Comparison of ENCODE assay signal across 10 mouse cellular contexts in genomic region chr12:80598756-80599155, GRCm38 (mm10). TPM values are rescaled to one million over a fixed set of nuclear protein-coding genes. Genes with fewer than 3 reads are reported as not detected.
DNase-seq lines count a peak whose midpoint lies in the region; ATAC-seq lines count a peak whose summit lies in the region.
"Had no signal": no experiment of that assay in that cellular context is flagged by ENCODE, and none has a peak within 500 bp of the region (broad histone marks: within the 10 kb centered on the region; RNA-seq: fewer than 3 reads in every experiment).

No protein-coding gene starts in this region.

- H3K36me3 ChIP-seq in heart, embryonic 12.5 days: no peaks in the 10 kb centered on the region
- H3K36me3 ChIP-seq in forebrain, embryonic 16.5 days (ENCODE audit: control insufficient read depth, insufficient read depth): no peaks in the 10 kb centered on the region
- H3K36me3 ChIP-seq in hindbrain, embryonic 12.5 days: no peaks in the 10 kb centered on the region; the same call in 1 of the 2 replicates
- no peaks in the 10 kb centered on the region for H3K36me3 ChIP-seq in lung, embryonic 15.5 days
- H3K36me3 ChIP-seq: embryonic facial prominence, embryonic 13.5 days; limb, embryonic 13.5 days had no signal

- ATAC-seq in heart, embryonic 12.5 days (ENCODE audit: insufficient number of reproducible peaks, low FRiP score): no peak
- ATAC-seq in forebrain, embryonic 16.5 days: peak; percentile 89
- ATAC-seq in hindbrain, embryonic 12.5 days (ENCODE audit: low FRiP score): no peak
- ATAC-seq in lung, embryonic 15.5 days (ENCODE audit: borderline replicate concordance, extremely low read depth, low FRiP score, low TSS enrichment): peak; percentile 36; the same call in 1 of the 2 replicates

- H3K4me3 ChIP-seq in heart, embryonic 12.5 days: no peak overlapping the region
- H3K4me3 ChIP-seq in forebrain, embryonic 16.5 days (replicated peaks; ENCODE audit: low read length): no peak overlapping the region
- H3K4me3 ChIP-seq in hindbrain, embryonic 12.5 days: no peak overlapping the region
- no peak overlapping the region for H3K4me3 ChIP-seq in lung, embryonic 15.5 days
- H3K4me3 ChIP-seq: embryonic facial prominence, embryonic 13.5 days; limb, embryonic 13.5 days had no signal

- no peak overlapping the region for H3K27ac ChIP-seq in heart, embryonic 12.5 days (ENCODE audit: poor library complexity, severe bottlenecking)
- H3K27ac ChIP-seq in forebrain, embryonic 16.5 days (ENCODE audit: low read length): peak overlapping the region; percentile 38
- H3K27ac ChIP-seq in hindbrain, embryonic 12.5 days: peak overlapping the region; percentile 57
- peak overlapping the region; percentile 39 for H3K27ac ChIP-seq in lung, embryonic 15.5 days
- H3K27ac ChIP-seq: embryonic facial prominence, embryonic 13.5 days; limb, embryonic 13.5 days had no signal

- WGBS in heart, embryonic 12.5 days: 63% methylated on average over 6 of the region's 6 CpGs
- 20% methylated on average over 6 of the region's 6 CpGs for WGBS in forebrain, embryonic 16.5 days
- 40% methylated on average over 6 of the region's 6 CpGs for WGBS in hindbrain, embryonic 12.5 days
- WGBS in lung, embryonic 15.5 days: 46% methylated on average over 6 of the region's 6 CpGs

- no peak overlapping the region for H3K4me2 ChIP-seq in heart, embryonic 12.5 days
- no peak overlapping the region for H3K4me2 ChIP-seq in forebrain, embryonic 16.5 days (ENCODE audit: low read length)
- no peak overlapping the region for H3K4me2 ChIP-seq in hindbrain, embryonic 12.5 days (replicated peaks)
- no peak overlapping the region for H3K4me2 ChIP-seq in lung, embryonic 15.5 days
- H3K4me2 ChIP-seq: embryonic facial prominence, embryonic 13.5 days; limb, embryonic 13.5 days had no signal

- no peak overlapping the region for H3K9ac ChIP-seq in heart, embryonic 12.5 days
- H3K9ac ChIP-seq in forebrain, embryonic 16.5 days (replicated peaks; ENCODE audit: low read depth, low read length): no peak overlapping the region
- H3K9ac ChIP-seq in hindbrain, embryonic 12.5 days: no peak overlapping the region
- H3K9ac ChIP-seq in lung, embryonic 15.5 days: no peak overlapping the region
- H3K9ac ChIP-seq: embryonic facial prominence, embryonic 13.5 days; limb, embryonic 13.5 days had no signal

- H3K27me3 ChIP-seq in heart, embryonic 12.5 days (replicated peaks): no peaks in the 10 kb centered on the region
- H3K27me3 ChIP-seq in forebrain, embryonic 16.5 days (replicated peaks; ENCODE audit: control insufficient read depth, insufficient read depth, low read length): no peaks in the 10 kb centered on the region
- H3K27me3 ChIP-seq in hindbrain, embryonic 12.5 days: no peaks in the 10 kb centered on the region
- no peaks in the 10 kb centered on the region for H3K27me3 ChIP-seq in lung, embryonic 15.5 days
- H3K27me3 ChIP-seq: embryonic facial prominence, embryonic 13.5 days; limb, embryonic 13.5 days had no signal

- peak; percentile 96 for DNase-seq in heart, adult 11 months
- DNase-seq in adrenal gland, postnatal 25 days: peak; percentile 31
- peak; percentile 27 for DNase-seq in right cerebral cortex, postnatal 25 days
- DNase-seq in yolk sac, embryonic 10.5 days (ENCODE audit: low spot score): no peak

- H3K9me3 ChIP-seq in heart, embryonic 12.5 days (replicated peaks): no peaks in the 10 kb centered on the region
- no peaks in the 10 kb centered on the region for H3K9me3 ChIP-seq in forebrain, embryonic 16.5 days (ENCODE audit: control insufficient read depth, low read length)
- no peaks in the 10 kb centered on the region for H3K9me3 ChIP-seq in hindbrain, embryonic 12.5 days (replicated peaks)
- no peaks in the 10 kb centered on the region for H3K9me3 ChIP-seq in lung, embryonic 15.5 days
- H3K9me3 ChIP-seq: embryonic facial prominence, embryonic 13.5 days; limb, embryonic 13.5 days had no signal

- peaks cover 24% of the 10 kb centered on the region for H3K4me1 ChIP-seq in heart, embryonic 12.5 days (replicated peaks)
- 0 out of 2 replicates have a peak, but pooled peaks cover 3% of the 10 kb centered on the region for H3K4me1 ChIP-seq in forebrain, embryonic 16.5 days (replicated peaks; ENCODE audit: control insufficient read depth, insufficient read depth, low read length)
- peaks cover 12% of the 10 kb centered on the region; the same call in 1 of the 2 replicates for H3K4me1 ChIP-seq in hindbrain, embryonic 12.5 days
- H3K4me1 ChIP-seq in lung, embryonic 15.5 days: peaks cover 41% of the 10 kb centered on the region

RNA-seq across cellular contexts. Expression of gene Slc39a9, which starts 44.9 kb away (rescaled TPM):
- polyA plus RNA-seq in heart, embryonic 12.5 days (2016; fragmentation: Nextera tagmentation; extraction: Ambion mirVana): 22.3 and 24.1 TPM in 2 replicates
- total RNA-seq in adrenal gland, postnatal 25 days (2021): 44.5 and 48.4 TPM in 2 replicates
- polyA plus RNA-seq in forebrain, embryonic 16.5 days (2015; fragmentation: Nextera tagmentation; extraction: Ambion mirVana): 29.1 and 30.6 TPM in 2 replicates
- polyA plus RNA-seq in hindbrain, embryonic 12.5 days (2016; fragmentation: Nextera tagmentation; extraction: Ambion mirVana): 29.0 and 30.1 TPM in 2 replicates
- 27.0 and 31.3 TPM in 2 replicates for polyA plus RNA-seq in lung, embryonic 15.5 days (2015; fragmentation: Nextera tagmentation; extraction: Ambion mirVana)

RNA-seq across cellular contexts. Expression of gene Erh, which starts 45.4 kb away (rescaled TPM):
- 155 and 173 TPM in 2 replicates for polyA plus RNA-seq in heart, embryonic 12.5 days (2016; fragmentation: Nextera tagmentation; extraction: Ambion mirVana)
- 46.9 and 50.2 TPM in 2 replicates for total RNA-seq in adrenal gland, postnatal 25 days (2021)
- 293 and 335 TPM in 2 replicates for polyA plus RNA-seq in forebrain, embryonic 16.5 days (2015; fragmentation: Nextera tagmentation; extraction: Ambion mirVana)
- 259 and 299 TPM in 2 replicates for polyA plus RNA-seq in hindbrain, embryonic 12.5 days (2016; fragmentation: Nextera tagmentation; extraction: Ambion mirVana)
- polyA plus RNA-seq in lung, embryonic 15.5 days (2015; fragmentation: Nextera tagmentation; extraction: Ambion mirVana): 326 and 362 TPM in 2 replicates

Comparison
In these comparisons a context has a peak if more than half of its experiments do, and no peak if none do; other contexts are left out.
1. ATAC-seq: peak in forebrain, embryonic 16.5 days (single experiment) and lung, embryonic 15.5 days (single experiment); none in heart, embryonic 12.5 days (single experiment) and hindbrain, embryonic 12.5 days (single experiment).